Comparison of ENCODE assay signal across 23 mouse cellular contexts in genomic region chr1:179687305-179687704, GRCm38 (mm10). TPM values are rescaled to one million over a fixed set of nuclear protein-coding genes. Genes with fewer than 3 reads are reported as not detected.
"Had no signal": no experiment of that assay in that cellular context is flagged by ENCODE, and none has a peak within 500 bp of the region (broad histone marks: within the 10 kb centered on the region; RNA-seq: fewer than 3 reads in every experiment).

No protein-coding gene starts in this region.

- ATAC-seq: lung, postnatal 0 days; midbrain, embryonic 13.5 days; midbrain, embryonic 15.5 days had no signal

- H3K4me2 ChIP-seq: lung, embryonic 15.5 days; midbrain, embryonic 11.5 days; midbrain, embryonic 13.5 days; midbrain, embryonic 15.5 days; neural tube, embryonic 12.5 days had no signal

- H3K27me3 ChIP-seq: lung, embryonic 15.5 days; megakaryocyte, embryonic 14.5 days; midbrain, embryonic 13.5 days; midbrain, embryonic 15.5 days; neural tube, embryonic 12.5 days had no signal

- H3K4me3 ChIP-seq: lung, embryonic 15.5 days; midbrain, embryonic 13.5 days; midbrain, embryonic 15.5 days; neural tube, embryonic 12.5 days had no signal

- H3K9ac ChIP-seq: lung, embryonic 15.5 days; midbrain, embryonic 13.5 days; midbrain, embryonic 15.5 days; neural tube, embryonic 12.5 days had no signal

- H3K27ac ChIP-seq: lung, embryonic 15.5 days; macrophage; midbrain, embryonic 13.5 days; midbrain, embryonic 15.5 days; neural tube, embryonic 12.5 days had no signal

- H3K4me1 ChIP-seq: lung, embryonic 15.5 days; midbrain, embryonic 13.5 days; midbrain, embryonic 15.5 days; neural tube, embryonic 12.5 days had no signal

- DNase-seq: lung, adult 2 months; lung, postnatal 14 days; lung, postnatal 36 days; right cerebral cortex, postnatal 14 days; spleen, adult 18-20 months; thymus, adult 18-20 months; thymus, postnatal 14 days; thymus, postnatal 36 days had no signal

- H3K9me3 ChIP-seq: lung, embryonic 15.5 days; megakaryocyte, embryonic 14.5 days; midbrain, embryonic 13.5 days; midbrain, embryonic 15.5 days; neural tube, embryonic 12.5 days had no signal

RNA-seq across cellular contexts. Expression of gene Kif28, which starts 57.8 kb away (rescaled TPM):
- total RNA-seq: megakaryocyte progenitor cell, adult 5-6 weeks; monocyte, adult 5-6 weeks; neutrophil, adult 5-6 weeks had no signal
- polyA plus RNA-seq: lung, embryonic 15.5 days; lung, postnatal 0 days; macrophage; midbrain, embryonic 11.5 days; midbrain, embryonic 15.5 days; midbrain, postnatal 0 days; neural tube, embryonic 14.5 days; stomach, embryonic 14.5 days; thymus, postnatal 0 days had no signal
